Mouse (Mus musculus): ENCODE data around the gene Dgcr2.

DNA sequence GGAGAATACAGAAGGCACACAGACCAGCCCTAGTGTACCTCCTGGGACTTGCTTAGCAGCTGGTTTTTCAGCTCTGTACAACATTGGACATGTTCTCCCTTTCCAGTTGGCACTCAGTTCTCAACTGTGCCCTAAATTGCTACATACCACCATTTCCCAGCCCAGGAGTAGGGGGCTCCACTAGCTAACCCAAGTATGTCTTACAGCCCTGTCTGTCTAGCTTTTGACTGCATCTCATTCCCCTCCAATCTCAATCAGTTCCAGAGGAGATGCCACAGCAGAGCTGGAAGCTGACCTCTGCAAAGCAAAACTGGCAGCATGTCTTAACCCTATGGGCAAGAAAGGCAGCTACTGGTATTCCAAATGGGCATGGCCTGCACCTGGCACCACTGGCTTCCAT is 2.3 kb downstream of the Dgcr2 start:
- no peak for TF ChIP-seq CTCF (IDR thresholded peaks at IDR 0.05; ENCODE audit: borderline replicate concordance, extremely low read depth, insufficient read depth, insufficient read length)
- TF ChIP-seq POLR2A (IDR thresholded peaks at IDR 0.05; ENCODE audit: borderline replicate concordance, extremely low read depth, insufficient read depth, insufficient read length, poor library complexity, severe bottlenecking): no peak
